Mouse (Mus musculus) T-helper 1 cell (primary cell): ENCODE results near the gene Oas1d.
"Not testable (repeated sequence)": the region's sequence is repeated elsewhere in the genome, so short reads cannot be mapped to it uniquely, and the experiment has no call there.

Experiments used
- in situ Hi-C: fragments of 300-600 bp; cut with MboI, MseI; formaldehyde crosslinking; loops from one replicate; pipeline ENCODE4 v1.15.1; 2025; ENCODE audit warnings: high pct_unique_total_duplicates

Oas1d gene

GRCm38 (mm10) chr5:120914204-120914603, at the start of gene Oas1d:
Oas1d (plus strand) TSS chr5:120914536.
- in situ Hi-C loops = not testable (repeated sequence)

- in situ Hi-C loops = no loop called here
These were observed 48.9 kb upstream of the Oas1d start for GRCm38 (mm10) chr5:120865336-120865860.

GRCm38 (mm10) chr5:120869436-120870015, 44.8 kb upstream of the Oas1d start:
- in situ Hi-C loops = no loop called here

GRCm38 (mm10) chr5:120870081-120870480, 44.3 kb upstream of the Oas1d start:
- in situ Hi-C loops = no loop called here

GRCm38 (mm10) chr5:120870782-120871181, 43.6 kb upstream of the Oas1d start:
- in situ Hi-C loops = no loop called here

GRCm38 (mm10) chr5:120871469-120871868, 42.9 kb upstream of the Oas1d start:
- in situ Hi-C loops = no loop called here

- in situ Hi-C loops = not testable (repeated sequence)
These were observed 37.5 kb upstream of the Oas1d start for GRCm38 (mm10) chr5:120876839-120877238.

- in situ Hi-C loops = not testable (repeated sequence)
These were observed 36.9 kb upstream of the Oas1d start for GRCm38 (mm10) chr5:120877407-120877806.

GRCm38 (mm10) chr5:120878803-120879202, 35.5 kb upstream of the Oas1d start:
- in situ Hi-C loops = not testable (repeated sequence)

- in situ Hi-C loops = not testable (repeated sequence)
These were observed 32.7 kb upstream of the Oas1d start for GRCm38 (mm10) chr5:120881681-120882080.

GRCm38 (mm10) chr5:120887413-120887812, 26.9 kb upstream of the Oas1d start, which contains the start of gene Oas1g:
Oas1g (minus strand) TSS chr5:120887613.
- in situ Hi-C loops = not testable (repeated sequence)

GRCm38 (mm10) chr5:120887831-120888230, 26.5 kb upstream of the Oas1d start:
- in situ Hi-C loops = no loop called here

- in situ Hi-C loops = not testable (repeated sequence)
These were observed 26.0 kb upstream of the Oas1d start for GRCm38 (mm10) chr5:120888294-120888815.

- in situ Hi-C loops = no loop called here
These were observed 24.3 kb upstream of the Oas1d start for GRCm38 (mm10) chr5:120890026-120890425.

- in situ Hi-C loops = no loop called here
These were observed 23.3 kb upstream of the Oas1d start for GRCm38 (mm10) chr5:120890991-120891390.

- in situ Hi-C loops = not testable (repeated sequence)
These were observed 22.6 kb upstream of the Oas1d start for GRCm38 (mm10) chr5:120891566-120892242.

- in situ Hi-C loops = no loop called here
These were observed 22.1 kb upstream of the Oas1d start for GRCm38 (mm10) chr5:120892243-120892660.

- in situ Hi-C loops = not testable (repeated sequence)
These were observed 20.5 kb upstream of the Oas1d start for GRCm38 (mm10) chr5:120893866-120894265.

- in situ Hi-C loops = not testable (repeated sequence)
These were observed 19.6 kb upstream of the Oas1d start for GRCm38 (mm10) chr5:120894692-120895091.

- in situ Hi-C loops = no loop called here
These were observed 19.0 kb upstream of the Oas1d start for GRCm38 (mm10) chr5:120895231-120895900.

GRCm38 (mm10) chr5:120898307-120898706, 16.0 kb upstream of the Oas1d start:
- in situ Hi-C loops = no loop called here

- in situ Hi-C loops = no loop called here
These were observed 15.6 kb upstream of the Oas1d start for GRCm38 (mm10) chr5:120898726-120899125.
